Mouse (Mus musculus) cerebellum, postnatal 25 days (tissue): ENCODE data around the gene Mylk.

ENCODE experiments used
- DNase-seq, 2 experiments: peaks; one replicate each; pipeline ENCODE4 v3.0.0; 2021; ENCODE audit warnings: mixed read lengths in 2 of 2

Gene Mylk

DNA sequence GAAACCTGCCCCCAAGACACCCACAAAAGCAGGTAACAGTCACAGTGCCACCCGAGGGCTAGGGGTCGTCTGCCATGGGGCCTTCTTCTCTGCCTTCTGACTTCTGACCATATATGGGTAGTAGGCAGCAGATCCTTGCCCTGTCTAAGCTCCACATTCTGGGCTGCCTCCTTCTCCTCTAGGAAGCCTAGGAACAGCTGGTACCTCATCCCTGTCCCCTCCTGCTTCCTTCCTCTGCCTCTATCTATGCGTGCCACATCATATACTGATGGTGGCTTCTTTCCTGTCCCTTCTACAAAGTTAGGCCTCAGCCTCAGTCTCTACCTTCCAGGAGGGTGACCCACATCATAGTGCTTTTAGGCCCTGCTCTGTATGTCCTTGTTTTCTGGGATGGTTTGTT lies 207.8 kb downstream of the Mylk start:
- no peak for DNase-seq

DNA sequence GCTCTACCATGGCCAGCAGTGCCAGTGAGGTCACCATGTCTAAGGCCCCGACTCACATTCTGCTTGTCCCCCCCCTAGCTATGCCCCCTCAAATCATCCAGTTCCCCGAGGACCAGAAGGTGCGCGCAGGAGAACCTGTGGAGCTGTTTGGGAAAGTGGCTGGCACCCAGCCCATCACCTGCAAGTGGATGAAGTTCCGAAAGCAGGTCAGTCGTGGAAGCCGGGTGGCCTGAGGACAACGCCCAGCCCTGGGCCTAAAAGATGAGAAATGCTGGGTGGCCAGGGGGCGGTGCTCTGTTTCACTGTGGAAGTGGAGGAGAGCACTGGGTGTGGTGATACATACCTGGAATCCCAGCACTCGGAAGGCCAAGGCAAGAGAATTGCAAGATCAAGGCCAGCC lies 208.5 kb downstream of the Mylk start:
- DNase-seq = no peak

DNA sequence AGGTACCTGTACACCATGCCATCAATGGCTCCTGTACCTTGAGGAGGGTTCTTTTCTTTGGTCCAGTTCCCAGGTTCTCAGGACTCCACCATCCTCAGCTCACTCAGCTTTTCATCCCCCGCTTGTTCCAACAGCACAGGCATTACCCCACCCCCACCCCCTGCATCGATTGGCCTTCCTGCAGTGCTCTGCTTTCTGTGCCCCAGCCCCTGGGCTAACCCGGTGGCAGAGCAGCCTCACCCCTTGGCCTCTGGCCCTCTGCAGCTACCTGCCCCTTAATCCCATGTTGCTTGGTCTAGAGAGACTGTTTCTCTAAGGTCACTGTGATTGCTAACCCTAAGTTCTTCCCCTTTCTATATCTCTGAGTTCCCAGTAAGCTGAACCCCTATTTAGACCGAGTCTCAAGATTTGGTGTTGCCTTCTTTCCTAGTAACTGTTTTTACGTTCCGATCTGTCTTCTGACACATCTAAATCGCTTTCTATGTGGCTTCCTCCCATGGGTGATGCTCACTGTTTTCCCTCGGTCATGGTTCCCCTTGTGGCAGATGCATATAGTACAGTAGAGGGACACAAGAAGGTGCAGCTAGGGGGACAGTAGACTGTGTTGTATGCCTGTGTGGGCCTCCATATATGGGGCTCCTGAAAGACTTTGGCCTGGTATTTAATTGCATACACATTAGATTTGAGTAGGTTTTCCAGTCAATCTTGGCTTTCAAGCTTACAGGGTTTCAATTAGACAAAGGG lies 212.6 kb downstream of the Mylk start:
- DNase-seq = no peak

- peak; percentile 41 to 66 for DNase-seq
Observed at GRCm38 (mm10) chr16:34958667-34959066, 213.7 kb downstream of the Mylk start.

DNA sequence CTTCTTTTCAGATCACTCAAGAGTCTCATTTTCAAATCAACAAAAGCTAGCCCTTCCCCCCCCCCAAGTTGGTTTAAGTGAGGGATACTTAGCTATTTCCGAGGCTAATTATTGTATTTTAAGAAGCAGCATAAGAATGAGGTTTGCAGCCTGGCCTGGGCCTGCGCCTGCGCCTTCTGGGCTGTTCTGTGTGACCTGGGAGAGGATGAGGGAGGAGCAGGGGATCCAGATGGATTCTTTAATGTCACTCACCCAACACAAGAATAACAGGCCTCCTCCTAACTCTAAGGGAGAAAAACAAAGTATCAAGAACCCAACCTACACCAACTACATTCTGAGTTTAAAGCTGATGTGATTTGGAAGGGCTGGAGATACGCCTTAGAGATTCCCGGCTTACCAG lies 214.3 kb downstream of the Mylk start:
- no peak for DNase-seq

DNA sequence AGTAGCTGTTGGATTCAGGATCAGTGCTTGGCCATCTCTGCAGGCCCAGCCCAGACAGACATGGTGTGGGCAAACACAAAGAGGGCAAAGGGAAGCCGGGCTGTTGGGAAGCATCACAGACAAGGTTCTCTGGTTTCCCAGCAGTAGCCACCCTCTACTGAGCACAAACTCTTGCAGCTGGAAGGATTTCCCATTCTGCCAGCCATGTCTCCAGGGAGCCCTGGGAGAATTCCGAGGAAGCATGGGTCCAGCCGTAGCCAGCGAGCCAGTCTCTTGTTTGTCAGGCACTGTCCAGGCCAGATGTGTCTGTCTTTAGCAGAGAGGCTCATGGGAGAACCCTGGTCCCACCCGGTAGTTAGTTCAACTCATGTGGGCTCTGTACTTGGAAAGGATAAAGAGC lies 215.2 kb downstream of the Mylk start:
- no peak for DNase-seq

DNA sequence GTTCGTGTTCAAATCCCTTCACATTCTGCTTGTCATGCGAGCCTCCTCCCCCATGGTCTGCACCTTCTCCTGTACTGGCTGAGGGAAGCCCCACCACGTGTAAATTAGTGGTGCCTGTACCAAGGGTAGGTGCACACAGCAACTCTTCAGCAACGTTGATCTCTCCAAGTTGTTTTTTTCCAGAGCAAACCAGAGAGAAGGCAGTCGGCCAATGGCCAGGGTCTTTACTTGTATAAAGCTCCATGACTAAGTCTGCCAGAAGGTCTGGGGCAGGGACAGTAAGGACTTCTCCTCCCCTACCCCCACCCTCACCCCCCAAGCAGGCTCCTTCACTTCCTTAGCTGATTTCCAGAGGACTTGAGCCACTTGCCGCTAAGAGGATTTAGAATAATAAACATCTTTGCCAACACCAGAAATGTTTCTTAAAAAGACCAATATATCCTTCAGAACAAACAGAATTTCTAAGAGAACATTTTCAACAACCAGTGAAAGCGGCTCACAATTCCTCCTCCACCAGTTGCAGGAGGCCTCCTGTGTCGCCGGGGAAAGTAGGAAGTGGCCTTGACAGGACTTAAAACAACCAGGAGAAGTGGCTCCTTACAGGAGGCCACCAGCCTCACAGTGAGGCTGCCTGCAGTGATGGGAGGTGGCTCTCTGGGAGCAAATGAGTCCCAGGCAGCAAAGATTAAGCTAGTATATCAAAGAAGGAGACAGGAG lies 216.0 kb downstream of the Mylk start:
- DNase-seq = no peak

DNA sequence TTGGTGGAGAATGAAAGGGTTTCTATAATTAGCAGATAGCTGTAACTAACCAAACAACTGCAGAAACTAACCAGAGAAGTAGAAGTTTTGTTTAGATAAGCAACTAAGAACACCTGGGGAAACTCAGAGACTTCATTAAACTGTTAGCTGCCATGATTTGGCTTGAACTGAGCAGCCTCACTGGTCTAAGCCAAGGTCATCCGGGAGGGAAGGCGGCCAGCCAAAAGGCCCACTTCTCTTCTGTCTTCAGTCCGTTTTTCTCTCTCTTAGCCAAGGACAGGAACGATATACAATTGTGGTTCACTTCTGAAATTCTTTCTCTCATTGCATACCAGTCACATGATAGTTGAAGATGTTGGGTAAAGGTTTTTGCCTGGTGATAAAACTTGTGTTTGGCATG lies 217.3 kb downstream of the Mylk start:
- DNase-seq = no peak

GRCm38 (mm10) chr16:34963008-34963407 lies 218.0 kb downstream of the Mylk start:
- no peak for DNase-seq

GRCm38 (mm10) chr16:34966620-34967081 lies 221.6 kb downstream of the Mylk start:
- DNase-seq = no peak

DNA sequence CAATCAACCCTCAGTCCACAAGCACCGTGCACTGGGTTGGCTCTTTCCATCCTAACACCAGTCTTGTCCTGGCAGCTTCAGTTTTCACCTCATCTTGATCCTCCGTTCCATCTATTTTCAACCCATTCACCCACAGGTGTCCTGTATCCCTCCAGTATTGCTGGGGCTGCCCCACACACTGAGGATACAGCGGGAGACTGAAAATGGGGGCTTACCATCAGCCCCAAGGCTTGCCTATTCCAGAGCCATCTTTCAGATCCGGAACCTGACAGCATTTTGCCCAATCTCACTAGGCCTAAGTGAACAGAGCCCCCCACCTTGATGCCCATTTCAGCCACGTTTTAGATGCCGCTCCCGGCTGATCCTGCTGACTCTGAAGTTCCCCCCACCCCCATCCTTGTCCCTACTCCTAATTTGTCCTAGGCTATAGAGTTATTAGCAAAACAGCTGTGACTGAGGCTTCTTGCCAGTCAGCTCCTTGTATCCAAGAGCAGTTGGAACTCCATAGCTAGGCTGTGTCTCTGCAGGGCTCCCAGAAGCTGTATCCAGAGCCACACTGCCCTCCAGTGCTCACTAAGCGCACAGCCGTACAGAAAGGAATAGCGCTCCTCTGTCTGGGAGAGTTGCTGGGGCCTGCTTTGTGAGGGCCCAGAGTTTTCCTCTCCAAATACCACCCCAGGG lies 222.2 kb downstream of the Mylk start:
- DNase-seq = peak; percentile 43 to 72

- DNase-seq = peak in 1 of 2 experiments; percentile 11
Observed at GRCm38 (mm10) chr16:34968181-34968580, 223.2 kb downstream of the Mylk start.

- no peak for DNase-seq
Observed at GRCm38 (mm10) chr16:34972471-34972870, 227.5 kb downstream of the Mylk start.

DNA sequence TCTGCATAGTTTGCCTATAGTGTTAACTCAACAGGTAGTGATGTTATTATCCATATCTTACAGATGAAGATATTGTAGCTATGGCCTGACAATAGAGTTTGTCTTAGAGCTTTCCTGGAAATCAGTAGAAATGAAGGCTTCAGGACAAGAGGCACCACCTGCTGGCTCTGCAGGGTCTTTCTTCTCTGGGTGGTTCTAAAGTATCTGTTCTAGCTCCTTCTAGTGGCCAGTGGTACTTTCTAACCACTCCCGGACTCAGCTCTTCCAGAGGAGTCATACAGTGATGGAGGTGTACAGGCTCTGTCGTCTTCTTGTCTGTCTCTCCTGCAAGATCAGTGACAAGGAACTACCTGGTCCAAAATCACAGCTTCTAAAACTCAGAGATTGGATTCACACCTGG lies 230.5 kb downstream of the Mylk start:
- DNase-seq = no peak

DNA sequence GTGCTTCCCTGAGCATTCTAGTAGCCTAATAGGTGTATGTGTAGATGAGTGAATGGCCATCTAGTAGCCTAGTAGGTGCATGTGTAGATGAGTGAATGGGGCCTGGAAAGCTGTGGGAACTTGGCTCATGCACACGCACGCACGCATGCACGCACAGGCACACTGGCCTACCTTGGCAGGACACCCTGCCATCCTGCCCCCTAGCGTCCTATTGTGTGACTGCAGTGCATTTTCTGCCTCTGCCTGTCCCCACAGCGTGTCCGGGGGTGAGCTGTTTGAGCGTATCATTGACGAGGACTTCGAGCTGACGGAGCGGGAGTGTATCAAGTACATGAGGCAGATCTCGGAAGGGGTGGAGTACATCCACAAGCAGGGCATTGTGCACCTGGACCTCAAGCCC lies 231.6 kb downstream of the Mylk start:
- DNase-seq = peak in 1 of 2 experiments; percentile 26

DNA sequence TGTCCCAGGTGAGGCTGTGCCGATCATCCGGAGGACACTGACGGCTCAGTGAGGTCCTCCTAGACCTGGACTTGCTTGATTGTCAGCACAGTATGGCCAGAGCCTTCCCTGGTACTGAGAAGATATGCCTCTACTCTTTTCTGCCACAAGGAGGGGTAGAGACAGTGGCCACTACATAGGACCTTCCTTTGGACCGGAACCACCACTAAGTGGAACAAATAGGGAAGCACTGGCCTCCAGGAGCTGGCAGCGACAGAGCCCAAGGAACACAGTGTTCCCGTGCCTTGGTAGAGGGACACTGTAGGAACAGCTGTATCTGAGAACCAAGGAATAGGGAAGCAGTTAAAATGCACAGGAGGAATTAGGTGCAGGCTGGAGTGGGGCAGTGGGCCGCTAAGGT lies 233.0 kb downstream of the Mylk start:
- DNase-seq = no peak

GRCm38 (mm10) chr16:34981009-34981408 lies 236.0 kb downstream of the Mylk start:
- DNase-seq = no peak

- no peak for DNase-seq
Observed at GRCm38 (mm10) chr16:34984203-34985030, 239.4 kb downstream of the Mylk start.

GRCm38 (mm10) chr16:34985031-34985346 lies 240.0 kb downstream of the Mylk start:
- DNase-seq = no peak

DNA sequence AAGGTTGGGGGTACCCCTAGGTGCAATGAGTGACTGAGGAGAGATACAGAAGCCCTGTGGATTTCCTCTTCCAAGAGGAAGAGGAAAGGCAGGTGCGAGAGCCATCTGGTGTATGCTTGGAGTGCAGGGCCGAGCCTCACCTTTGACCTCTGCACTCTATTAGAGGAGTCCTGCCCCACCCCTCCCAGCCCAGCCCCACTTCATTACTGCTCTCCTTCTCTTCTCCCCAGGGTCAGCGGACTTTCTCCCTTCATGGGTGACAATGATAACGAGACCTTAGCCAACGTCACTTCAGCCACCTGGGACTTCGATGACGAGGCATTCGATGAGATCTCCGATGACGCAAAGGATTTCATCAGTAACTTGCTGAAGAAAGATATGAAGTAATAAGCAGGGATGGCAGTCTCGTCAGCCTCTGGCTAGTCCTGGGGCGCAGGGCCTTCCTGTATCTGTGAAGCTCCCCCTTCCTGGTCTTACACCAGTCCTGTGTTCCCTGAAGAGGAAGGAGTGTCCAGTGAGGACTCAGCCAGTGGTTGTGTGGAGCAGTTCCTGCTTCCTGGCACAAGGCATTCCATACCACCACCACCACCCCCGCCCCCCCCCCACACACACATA lies 241.3 kb downstream of the Mylk start:
- DNase-seq = no peak

- DNase-seq = no peak
Observed at GRCm38 (mm10) chr16:34991365-34991764, 246.4 kb downstream of the Mylk start.

- DNase-seq = no peak
Observed at GRCm38 (mm10) chr16:34992854-34993253, 247.8 kb downstream of the Mylk start.
